Mouse (Mus musculus): ENCODE results near the gene Trappc6a. TPM values are rescaled to one million over a fixed set of nuclear protein-coding genes. Genes with fewer than 3 reads are reported as not detected.

Gene Trappc6a
- polyA plus RNA-seq, 1 experiment from 2014 or later, result 101 TPM

GRCm38 (mm10) chr7:19549394-19549793 lies 41.2 kb downstream of the Trappc6a start:
- Histone ChIP-seq H3K36me3 (ENCODE audit: control insufficient read depth, insufficient read depth, low read length) (no peaks in the 10 kb centered on the region), H3K4me2 (ENCODE audit: low read depth, low read length) (no peak overlapping the region), H3K9ac (ENCODE audit: low read length) (no peak overlapping the region)

GRCm38 (mm10) chr7:19551634-19552033 lies 43.4 kb downstream of the Trappc6a start:
- no peak for ATAC-seq (ENCODE audit: insufficient read depth, low FRiP score)
- no peaks in the 10 kb centered on the region for H3K9me3 ChIP-seq (replicated peaks; ENCODE audit: control insufficient read depth, low read length)
- H3K27me3 ChIP-seq (ENCODE audit: control insufficient read depth, insufficient read depth, low read length), result no peaks in the 10 kb centered on the region
- H3K36me3 ChIP-seq (ENCODE audit: control insufficient read depth, insufficient read depth, low read length), result no peaks in the 10 kb centered on the region
- WGBS, result 66% methylated on average over 5 of the region's 5 CpGs
- no peak overlapping the region for H3K9ac ChIP-seq (ENCODE audit: low read length)
- H3K4me1 ChIP-seq (ENCODE audit: control insufficient read depth, insufficient read depth, low read length), result peaks cover 30% of the 10 kb centered on the region
- no peak overlapping the region for H3K4me3 ChIP-seq (replicated peaks; ENCODE audit: low read length)
- H3K4me2 ChIP-seq (ENCODE audit: low read depth, low read length), result no peak overlapping the region
- no peak overlapping the region for H3K27ac ChIP-seq (ENCODE audit: low read length)

More at GRCm38 (mm10) chr7:19549394-19549793, 41.2 kb downstream of the Trappc6a start:
- Histone ChIP-seq H3K27me3 (ENCODE audit: control insufficient read depth, insufficient read depth, low read length) (no peaks in the 10 kb centered on the region), H3K4me3 (replicated peaks; ENCODE audit: low read length) (no peak overlapping the region), H3K4me1 (ENCODE audit: control insufficient read depth, insufficient read depth, low read length) (peaks cover 44% of the 10 kb centered on the region), H3K27ac (ENCODE audit: low read length) (no peak overlapping the region), H3K9me3 (replicated peaks; ENCODE audit: control insufficient read depth, low read length) (no peaks in the 10 kb centered on the region)
- no peak for ATAC-seq (ENCODE audit: insufficient read depth, low FRiP score)
- 70% methylated on average over 10 of the region's 10 CpGs for WGBS

DNA sequence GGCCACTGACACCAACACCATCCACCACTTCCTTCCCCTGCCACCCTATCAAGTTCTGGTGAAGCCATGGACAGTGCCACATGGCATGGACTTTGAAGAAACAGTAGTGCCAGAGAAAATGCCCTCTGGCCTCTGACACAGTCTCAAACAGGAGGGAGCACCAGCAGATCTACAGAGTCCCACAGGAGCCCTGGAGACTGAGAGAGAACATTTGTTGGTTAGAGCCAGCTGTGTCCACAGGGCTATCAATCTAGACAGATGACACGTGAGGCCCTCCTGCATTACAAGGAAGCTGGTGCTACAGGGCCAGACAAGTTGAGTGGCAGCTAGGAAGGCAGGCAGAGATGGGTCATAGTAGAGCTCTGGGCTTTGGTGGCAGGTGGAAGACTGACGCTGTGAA lies 44.2 kb downstream of the Trappc6a start:
- 36% methylated on average over 2 of the region's 2 CpGs for WGBS
- H3K36me3 ChIP-seq (ENCODE audit: control insufficient read depth, insufficient read depth, low read length), result no peaks in the 10 kb centered on the region
- no peak overlapping the region for H3K9ac ChIP-seq (ENCODE audit: low read length)
- H3K27me3 ChIP-seq (ENCODE audit: control insufficient read depth, insufficient read depth, low read length), result no peaks in the 10 kb centered on the region
- peaks cover 22% of the 10 kb centered on the region for H3K4me1 ChIP-seq (ENCODE audit: control insufficient read depth, insufficient read depth, low read length)
- peak; percentile 82 for ATAC-seq (ENCODE audit: insufficient read depth, low FRiP score)
- no peak overlapping the region for H3K4me3 ChIP-seq (replicated peaks; ENCODE audit: low read length)
- 0 out of 2 replicates have a peak overlapping the region, but pooled peaks have one; percentile 8 for H3K27ac ChIP-seq (ENCODE audit: low read length)
- H3K9me3 ChIP-seq (replicated peaks; ENCODE audit: control insufficient read depth, low read length), result no peaks in the 10 kb centered on the region
- no peak overlapping the region for H3K4me2 ChIP-seq (ENCODE audit: low read depth, low read length)

DNA sequence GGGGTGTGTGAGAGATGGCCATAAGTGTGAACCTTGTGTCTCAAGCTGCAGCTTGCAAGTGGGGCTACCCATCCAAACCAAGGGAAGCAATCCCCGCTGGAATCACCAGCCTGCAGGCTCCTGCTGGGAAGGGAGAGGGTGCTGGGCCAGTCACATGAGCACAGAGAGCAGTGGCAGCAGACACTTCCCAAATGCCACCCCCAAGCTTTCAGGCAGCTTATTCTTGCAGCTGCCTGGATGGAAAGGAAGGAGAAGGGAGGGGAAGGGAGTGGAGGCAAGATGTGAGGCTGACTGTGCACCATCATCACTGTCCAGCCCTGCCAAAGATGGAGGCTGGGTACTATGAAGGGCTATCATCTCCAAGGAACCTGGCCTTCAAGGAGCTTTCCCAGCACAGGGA lies 46.0 kb downstream of the Trappc6a start:
- Histone ChIP-seq H3K4me1 (ENCODE audit: control insufficient read depth, insufficient read depth, low read length) (peaks cover 26% of the 10 kb centered on the region), H3K27ac (ENCODE audit: low read length) (no peak overlapping the region), H3K9ac (ENCODE audit: low read length) (no peak overlapping the region), H3K4me2 (ENCODE audit: low read depth, low read length) (no peak overlapping the region), H3K4me3 (replicated peaks; ENCODE audit: low read length) (no peak overlapping the region), H3K27me3 (ENCODE audit: control insufficient read depth, insufficient read depth, low read length) (no peaks in the 10 kb centered on the region), H3K9me3 (replicated peaks; ENCODE audit: control insufficient read depth, low read length) (no peaks in the 10 kb centered on the region), H3K36me3 (ENCODE audit: control insufficient read depth, insufficient read depth, low read length) (no peaks in the 10 kb centered on the region)
- WGBS, result 67% methylated on average over 1 of the region's 1 CpGs
- ATAC-seq (ENCODE audit: insufficient read depth, low FRiP score), result no peak

- Histone ChIP-seq H3K4me3 (replicated peaks; ENCODE audit: low read length) (no peak overlapping the region), H3K4me2 (ENCODE audit: low read depth, low read length) (no peak overlapping the region), H3K27ac (ENCODE audit: low read length) (no peak overlapping the region), H3K9me3 (replicated peaks; ENCODE audit: control insufficient read depth, low read length) (no peaks in the 10 kb centered on the region), H3K27me3 (ENCODE audit: control insufficient read depth, insufficient read depth, low read length) (no peaks in the 10 kb centered on the region), H3K4me1 (ENCODE audit: control insufficient read depth, insufficient read depth, low read length) (peaks cover 48% of the 10 kb centered on the region), H3K9ac (ENCODE audit: low read length) (no peak overlapping the region), H3K36me3 (ENCODE audit: control insufficient read depth, insufficient read depth, low read length) (no peaks in the 10 kb centered on the region)
- ATAC-seq (ENCODE audit: insufficient read depth, low FRiP score), result no peak
- 77% methylated on average over 2 of the region's 2 CpGs for WGBS
Measured at GRCm38 (mm10) chr7:19557086-19557485, 48.9 kb downstream of the Trappc6a start.

DNA sequence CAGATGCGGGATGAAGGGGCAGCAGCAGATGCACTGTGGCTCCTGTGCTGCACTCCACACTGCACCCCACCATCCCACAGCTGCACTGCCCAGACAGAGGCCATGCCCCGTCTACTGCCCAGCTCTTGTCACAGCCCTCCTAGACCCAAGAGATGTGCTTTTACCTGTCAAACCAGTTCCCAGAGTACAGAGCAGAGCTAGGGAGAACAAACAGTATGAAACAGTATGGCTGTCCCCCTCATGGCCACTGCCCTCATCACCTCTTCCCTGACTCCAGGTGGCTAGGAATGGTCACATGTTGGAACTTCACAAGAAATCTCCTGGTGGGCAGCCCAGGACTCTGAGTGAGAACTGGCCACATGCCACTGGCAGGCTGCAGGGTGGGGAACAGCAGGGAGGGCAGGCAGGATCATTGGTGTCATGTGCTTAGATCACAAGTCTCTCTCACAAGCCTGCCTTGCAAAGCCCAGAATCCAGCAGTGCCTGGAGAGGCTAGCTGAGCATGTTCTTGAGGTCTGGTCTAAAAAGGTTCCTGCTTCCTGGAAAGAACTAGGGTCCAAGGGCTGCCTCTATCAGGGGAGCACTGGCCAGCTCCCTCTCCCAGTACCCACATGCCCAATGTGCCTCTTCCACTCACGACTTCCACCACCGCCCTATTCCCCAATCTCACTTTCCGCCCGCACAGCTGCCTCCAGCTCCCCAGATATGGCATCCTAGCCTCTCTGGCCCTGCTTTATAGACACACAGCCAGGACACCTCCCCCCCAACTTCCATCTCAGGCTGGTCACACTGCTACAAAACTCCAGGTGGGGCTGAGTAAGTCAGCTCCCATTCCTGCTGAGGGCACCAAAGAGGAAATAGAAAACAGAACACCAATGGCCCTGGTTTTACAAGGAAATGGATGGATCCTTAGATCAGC lies 50.0 kb downstream of the Trappc6a start:
- no peaks in the 10 kb centered on the region for H3K9me3 ChIP-seq (replicated peaks; ENCODE audit: control insufficient read depth, low read length)
- peak overlapping the region; percentile 43; the same call in 1 of the 2 replicates for H3K9ac ChIP-seq (ENCODE audit: low read length)
- peaks cover 44% of the 10 kb centered on the region for H3K4me1 ChIP-seq (ENCODE audit: control insufficient read depth, insufficient read depth, low read length)
- H3K4me3 ChIP-seq (replicated peaks; ENCODE audit: low read length), result no peak overlapping the region
- WGBS, result 80% methylated on average over 6 of the region's 6 CpGs
- peak overlapping the region; percentile 28 for H3K27ac ChIP-seq (ENCODE audit: low read length)
- no peaks in the 10 kb centered on the region for H3K27me3 ChIP-seq (ENCODE audit: control insufficient read depth, insufficient read depth, low read length)
- H3K4me2 ChIP-seq (ENCODE audit: low read depth, low read length), result no peak overlapping the region
- no peaks in the 10 kb centered on the region for H3K36me3 ChIP-seq (ENCODE audit: control insufficient read depth, insufficient read depth, low read length)
- ATAC-seq (ENCODE audit: insufficient read depth, low FRiP score), result no peak

GRCm38 (mm10) chr7:19558965-19559364 lies 50.8 kb downstream of the Trappc6a start:
- peak overlapping the region; percentile 28; the same call in 1 of the 2 replicates for H3K27ac ChIP-seq (ENCODE audit: low read length)

GRCm38 (mm10) chr7:19560491-19561260 lies 52.5 kb downstream of the Trappc6a start:
- Histone ChIP-seq H3K27me3 (ENCODE audit: control insufficient read depth, insufficient read depth, low read length) (no peaks in the 10 kb centered on the region), H3K27ac (ENCODE audit: low read length) (peak overlapping the region; percentile 95), H3K4me3 (replicated peaks; ENCODE audit: low read length) (peak overlapping the region; percentile 99), H3K36me3 (ENCODE audit: control insufficient read depth, insufficient read depth, low read length) (peaks cover 15% of the 10 kb centered on the region), H3K9me3 (replicated peaks; ENCODE audit: control insufficient read depth, low read length) (no peaks in the 10 kb centered on the region), H3K9ac (ENCODE audit: low read length) (peak overlapping the region; percentile 97), H3K4me1 (ENCODE audit: control insufficient read depth, insufficient read depth, low read length) (peaks cover 46% of the 10 kb centered on the region), H3K4me2 (ENCODE audit: low read depth, low read length) (peak overlapping the region; percentile 98)
- ATAC-seq (ENCODE audit: insufficient read depth, low FRiP score), result no peak
- WGBS, result 15% methylated on average over 11 of the region's 11 CpGs

More at GRCm38 (mm10) chr7:19558965-19559364, 50.8 kb downstream of the Trappc6a start:
- Histone ChIP-seq H3K4me1 (ENCODE audit: control insufficient read depth, insufficient read depth, low read length) (peaks cover 50% of the 10 kb centered on the region), H3K4me2 (ENCODE audit: low read depth, low read length) (no peak overlapping the region), H3K36me3 (ENCODE audit: control insufficient read depth, insufficient read depth, low read length) (no peaks in the 10 kb centered on the region), H3K27me3 (ENCODE audit: control insufficient read depth, insufficient read depth, low read length) (no peaks in the 10 kb centered on the region), H3K4me3 (replicated peaks; ENCODE audit: low read length) (no peak overlapping the region), H3K9ac (ENCODE audit: low read length) (no peak overlapping the region), H3K9me3 (replicated peaks; ENCODE audit: control insufficient read depth, low read length) (no peaks in the 10 kb centered on the region)
- WGBS, result 46% methylated on average over 2 of the region's 2 CpGs
- no peak for ATAC-seq (ENCODE audit: insufficient read depth, low FRiP score)

- peak overlapping the region; percentile 99 for H3K4me3 ChIP-seq (replicated peaks; ENCODE audit: low read length)
- peaks cover 46% of the 10 kb centered on the region for H3K4me1 ChIP-seq (ENCODE audit: control insufficient read depth, insufficient read depth, low read length)
- WGBS, result under 1% methylated on average over 11 of the region's 11 CpGs
- peak overlapping the region; percentile 98 for H3K4me2 ChIP-seq (ENCODE audit: low read depth, low read length)
- ATAC-seq (ENCODE audit: insufficient read depth, low FRiP score), result no peak
- H3K36me3 ChIP-seq (ENCODE audit: control insufficient read depth, insufficient read depth, low read length), result peaks cover 15% of the 10 kb centered on the region
- H3K27me3 ChIP-seq (ENCODE audit: control insufficient read depth, insufficient read depth, low read length), result no peaks in the 10 kb centered on the region
- H3K9ac ChIP-seq (ENCODE audit: low read length), result peak overlapping the region; percentile 97
- H3K27ac ChIP-seq (ENCODE audit: low read length), result peak overlapping the region; percentile 95
- H3K9me3 ChIP-seq (replicated peaks; ENCODE audit: control insufficient read depth, low read length), result no peaks in the 10 kb centered on the region
Measured at GRCm38 (mm10) chr7:19561431-19561764, 53.2 kb downstream of the Trappc6a start.
